Mouse (Mus musculus) ES-E14 (cell line): ENCODE data around the gene Gm13691.
"Not testable (repeated sequence)": the region's sequence is repeated elsewhere in the genome, so short reads cannot be mapped to it uniquely, and the experiment has no call there.

ENCODE experiments used
- CHD2 ChIP-seq: IDR thresholded peaks from 2 replicates; pipeline ENCODE4 v1.6.1; 2014; ENCODE audit warnings: mild to moderate bottlenecking, low read depth, low read length, inconsistent platforms
- HCFC1 ChIP-seq: IDR thresholded peaks from 2 replicates; pipeline ENCODE4 v1.6.1; 2012; ENCODE audit warnings: low read length, inconsistent platforms, borderline replicate concordance; ENCODE audit not compliant: insufficient read depth
- MAFK ChIP-seq: IDR thresholded peaks from 2 replicates; pipeline ENCODE4 v1.6.1; 2014; ENCODE audit warnings: mild to moderate bottlenecking, low read depth, low read length, inconsistent platforms; ENCODE audit not compliant: insufficient read depth

GRCm38 (mm10) chr2:84016291-84016690 lies 25.9 kb downstream of the Gm13691 start:
- TF ChIP-seq HCFC1, MAFK, CHD2: not testable (repeated sequence)
